Mouse (Mus musculus): ENCODE data around the gene Elac2. TPM values are rescaled to one million over a fixed set of nuclear protein-coding genes. Genes with fewer than 3 reads are reported as not detected.

The Elac2 gene
- 10 to 100 TPM; 25.7 to 28.7 TPM for total RNA-seq (2021)
- long read RNA-seq, transcript Elac2-202 (24 exons, 2,884 nt), result major isoform, 23 of 72 reads
- long read RNA-seq, partial matches to known transcripts, result 4 of 72 reads
- long read RNA-seq, other reads (novel, unspliced or antisense), result 42 of 72 reads

GRCm38 (mm10) chr11:64978720-64979488, at the start of gene Elac2:
Elac2 (plus strand) TSS chr11:64979038.
- DNase-seq (ENCODE audit: low spot score in 2 of 2), result peak; percentile 99

DNA sequence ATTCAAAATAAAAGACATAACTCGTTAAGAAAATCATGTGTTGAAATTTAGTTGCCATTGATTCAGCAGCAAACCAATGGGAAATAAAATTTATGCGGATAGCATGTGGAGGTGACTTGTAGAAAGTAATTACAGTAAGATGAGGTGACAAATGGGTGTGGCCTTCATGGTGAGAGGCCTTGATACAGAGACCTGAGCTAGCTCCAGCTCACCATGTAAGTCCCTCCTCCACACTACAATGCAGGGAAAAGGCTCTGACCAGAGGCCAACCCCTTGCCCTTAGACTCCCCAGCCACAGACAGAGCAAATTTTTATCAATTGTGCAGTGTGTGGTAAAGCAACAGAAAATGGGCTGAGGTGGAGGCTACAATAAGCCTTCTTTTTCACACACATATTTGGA, 49.7 kb upstream of the Elac2 start:
- no peak for DNase-seq (ENCODE audit: low spot score in 2 of 2)

DNA sequence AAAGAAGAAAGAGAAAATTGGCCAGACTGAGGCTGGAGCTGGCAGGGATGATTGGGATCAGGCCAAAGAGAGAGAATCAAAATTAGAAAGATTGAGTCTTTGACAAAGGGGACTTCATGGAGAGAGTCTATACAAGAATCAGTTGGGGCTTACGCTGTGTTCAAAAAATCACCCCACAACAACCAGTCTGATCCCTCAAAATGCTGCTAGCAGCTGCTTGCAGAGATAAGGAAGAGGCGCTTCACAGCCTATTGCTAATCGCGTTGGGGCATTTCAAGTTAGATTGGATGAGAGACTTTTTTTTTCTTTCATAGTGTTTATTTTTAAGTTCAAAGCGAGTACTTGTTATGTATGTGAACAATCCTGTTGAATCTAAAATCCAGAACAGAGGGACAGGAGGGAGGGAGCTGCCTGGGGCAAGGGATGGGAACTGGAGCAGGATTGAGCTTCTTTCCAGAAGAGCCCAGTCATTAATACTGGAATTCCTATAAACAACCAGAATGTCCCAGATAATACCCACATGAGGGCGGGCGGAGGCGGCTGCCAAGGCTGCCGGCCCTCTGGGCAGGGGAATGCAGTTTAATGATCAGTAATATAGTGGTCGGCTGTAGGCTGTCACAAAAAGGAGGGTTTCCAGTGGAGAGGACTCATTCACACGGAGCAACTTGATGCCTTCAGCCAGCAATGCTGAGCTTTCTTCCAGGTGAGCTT, 47.6 kb upstream of the Elac2 start:
- peak in 1 of 2 experiments; percentile 17 for DNase-seq (ENCODE audit: low spot score in 2 of 2)

- DNase-seq (ENCODE audit: low spot score in 2 of 2), result no peak
These were observed 41.6 kb upstream of the Elac2 start for GRCm38 (mm10) chr11:64937226-64937625.

GRCm38 (mm10) chr11:64941193-64941592, 37.6 kb upstream of the Elac2 start:
- DNase-seq (ENCODE audit: low spot score in 2 of 2), result no peak

DNA sequence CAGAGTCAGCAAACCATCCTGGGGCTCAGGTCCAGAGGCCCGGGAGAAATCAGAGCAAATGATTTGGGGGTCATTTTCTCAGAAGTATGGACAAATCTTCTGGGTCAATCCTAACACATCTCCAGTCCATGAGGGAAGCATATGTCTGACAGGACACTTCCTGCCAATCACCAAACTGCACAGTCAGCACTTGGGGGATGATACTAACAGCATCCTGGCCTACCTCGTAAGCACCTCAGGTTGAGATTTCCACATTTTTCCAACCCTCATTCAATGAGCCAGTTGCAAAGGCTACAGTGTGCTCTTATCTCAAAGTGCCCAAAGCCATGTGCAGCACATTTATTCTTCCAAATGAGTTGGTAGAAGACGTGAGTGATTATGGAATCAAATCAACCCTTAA, 29.1 kb upstream of the Elac2 start:
- no peak for DNase-seq (ENCODE audit: low spot score in 2 of 2)

GRCm38 (mm10) chr11:64956962-64957729, 21.7 kb upstream of the Elac2 start:
- no peak for DNase-seq (ENCODE audit: low spot score in 2 of 2)

DNA sequence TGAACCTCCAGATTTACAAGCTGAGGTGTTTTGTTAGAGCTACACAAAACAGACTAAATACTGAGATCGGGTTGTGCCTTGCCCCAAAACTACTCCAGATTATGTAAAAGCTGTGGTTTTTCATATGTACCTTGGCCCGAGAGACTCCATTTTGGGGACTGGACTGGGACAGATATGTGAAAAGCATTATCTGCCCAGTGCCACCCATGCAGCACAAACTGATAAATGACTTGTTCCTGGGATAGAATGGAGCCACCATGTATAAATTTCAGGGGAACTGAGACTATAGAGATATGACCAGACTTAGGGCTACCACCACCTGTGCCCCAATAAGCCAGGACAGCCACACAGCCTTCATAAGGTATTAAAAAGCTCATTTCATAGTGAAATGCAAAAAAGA, 16.2 kb upstream of the Elac2 start:
- no peak for DNase-seq (ENCODE audit: low spot score in 2 of 2)

DNA sequence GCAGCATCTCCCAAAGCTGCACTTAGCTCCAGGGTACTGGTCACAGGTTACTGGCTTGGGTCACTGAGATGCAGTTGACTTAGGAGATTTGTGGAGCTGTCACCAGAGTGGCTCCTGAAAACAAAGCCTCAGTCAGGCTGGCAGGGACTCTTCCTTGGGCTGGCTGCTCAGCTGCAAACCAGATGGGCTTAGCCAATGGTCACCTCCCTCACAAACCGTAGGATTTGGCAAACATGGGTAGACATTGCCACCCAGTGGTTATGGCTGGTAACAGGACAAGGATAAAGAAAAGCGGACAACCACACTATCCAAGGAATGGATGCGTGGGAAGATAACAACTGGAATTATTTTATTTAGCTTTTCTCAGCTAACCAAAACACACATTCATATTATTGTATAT, 10.3 kb upstream of the Elac2 start:
- DNase-seq (ENCODE audit: low spot score in 2 of 2), result peak; percentile 83 to 87

- no peak for DNase-seq (ENCODE audit: low spot score in 2 of 2)
These were observed 9.9 kb upstream of the Elac2 start for GRCm38 (mm10) chr11:64968939-64969342.

DNA sequence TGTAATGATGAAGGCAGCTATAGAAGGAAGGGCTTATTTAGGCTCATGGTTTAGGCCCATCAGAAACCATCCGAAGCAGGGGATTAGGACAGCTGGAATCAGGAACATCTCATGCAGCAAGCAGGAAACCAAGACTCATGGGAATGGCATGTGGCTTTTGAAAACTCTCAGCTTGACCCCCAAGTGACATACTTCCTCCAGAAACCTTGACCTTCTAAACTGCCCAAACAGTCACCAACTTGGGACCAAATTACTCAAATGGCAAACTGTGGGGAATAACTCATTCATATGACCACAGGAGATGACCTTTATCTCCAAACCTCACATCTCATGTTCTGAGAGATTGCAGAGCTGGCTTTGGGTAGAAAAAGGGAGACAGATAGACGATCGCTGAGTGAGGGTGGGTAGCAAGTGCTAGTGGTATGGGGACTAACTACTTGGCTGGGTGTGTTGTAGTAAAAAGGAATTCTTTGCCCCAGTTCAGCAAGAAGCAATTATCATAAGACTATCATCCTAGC, 7.3 kb upstream of the Elac2 start:
- DNase-seq (ENCODE audit: low spot score in 2 of 2), result no peak

DNA sequence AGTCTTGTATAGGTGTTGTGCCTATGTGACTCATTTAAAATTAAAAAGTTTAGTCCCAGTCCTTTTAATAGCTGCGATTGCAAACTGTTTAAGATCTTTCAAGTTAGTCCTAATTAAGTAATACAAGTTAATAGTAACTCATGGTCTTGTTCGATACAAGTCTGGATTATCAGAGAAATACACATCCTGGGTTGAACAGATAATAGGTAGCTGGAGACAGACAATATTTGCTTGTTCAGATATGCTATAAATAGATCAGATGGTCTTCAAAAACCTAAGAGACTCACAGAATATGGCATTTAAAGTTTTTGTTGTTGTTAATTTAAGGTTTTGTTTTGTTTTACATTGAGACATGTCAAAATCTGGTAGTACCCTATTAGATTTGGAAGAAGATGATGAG, 6.4 kb upstream of the Elac2 start:
- no peak for DNase-seq (ENCODE audit: low spot score in 2 of 2)

- DNase-seq (ENCODE audit: low spot score in 2 of 2), result no peak
These were observed 629 bp downstream of the Elac2 start for GRCm38 (mm10) chr11:64979489-64979845.

GRCm38 (mm10) chr11:64988556-64988955, 9.7 kb downstream of the Elac2 start:
- DNase-seq (ENCODE audit: low spot score in 2 of 2), result no peak

GRCm38 (mm10) chr11:64998439-64998838, 19.6 kb downstream of the Elac2 start:
- no peak for DNase-seq (ENCODE audit: low spot score in 2 of 2)

DNA sequence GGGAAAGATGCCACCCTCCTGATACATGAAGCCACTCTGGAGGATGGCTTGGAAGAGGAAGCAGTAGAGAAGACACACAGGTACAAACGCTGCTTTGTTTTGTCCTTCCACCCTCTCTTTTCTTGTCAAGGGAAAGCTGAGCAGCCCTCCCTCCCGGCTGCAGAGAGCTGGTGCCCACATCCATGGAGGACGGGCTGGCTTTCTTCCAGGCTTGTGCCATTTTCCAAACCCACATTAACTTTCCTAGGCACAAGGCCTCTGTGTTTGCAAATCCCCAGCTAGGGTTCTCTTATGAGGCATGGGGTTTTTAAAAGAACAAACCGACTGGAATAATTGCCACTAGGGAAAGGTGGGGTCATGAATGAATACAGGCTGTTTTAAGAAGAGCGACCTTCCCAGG, 20.8 kb downstream of the Elac2 start:
- no peak for DNase-seq (ENCODE audit: low spot score in 2 of 2)

DNA sequence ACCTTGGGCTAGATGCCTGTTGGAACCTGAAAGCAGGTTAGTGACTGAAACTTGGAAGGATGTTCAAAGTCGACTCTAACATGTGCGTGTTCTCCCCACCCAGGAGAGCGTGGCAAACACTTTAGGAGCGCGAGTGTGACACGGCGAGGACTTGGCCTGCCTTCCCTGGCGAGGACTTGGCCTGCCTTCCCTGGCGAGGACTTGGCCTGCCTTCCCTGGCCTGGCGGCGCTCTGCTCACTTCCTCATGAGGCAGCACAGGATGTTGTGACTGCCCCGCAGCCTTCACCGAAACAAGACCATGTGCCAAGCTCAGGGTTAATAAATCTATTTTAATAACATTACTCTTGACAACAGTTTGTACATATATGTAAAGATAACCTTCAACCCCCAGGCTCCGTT, 22.9 kb downstream of the Elac2 start:
- DNase-seq (ENCODE audit: low spot score in 2 of 2), result no peak

GRCm38 (mm10) chr11:65003611-65004010, 24.8 kb downstream of the Elac2 start:
- DNase-seq (ENCODE audit: low spot score in 2 of 2), result no peak

DNA sequence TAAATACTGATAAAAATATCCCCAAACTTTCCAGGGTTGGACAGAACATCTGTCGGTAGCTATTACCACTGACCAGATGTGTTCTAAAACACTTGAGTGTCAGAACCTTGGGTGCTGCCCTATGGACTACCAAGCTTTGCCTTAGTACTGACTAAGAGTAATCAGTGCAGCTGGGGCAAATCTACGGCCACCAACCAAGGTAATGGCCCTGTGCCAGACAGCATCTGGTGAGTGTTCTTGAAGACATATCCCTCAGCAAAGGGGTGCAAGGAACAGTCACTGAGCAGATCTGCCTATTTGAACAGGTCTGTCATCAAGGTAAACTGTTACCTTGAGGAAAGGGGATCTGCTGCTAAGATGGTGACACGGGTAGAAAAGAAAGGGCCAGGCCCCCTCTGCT, 26.0 kb downstream of the Elac2 start:
- no peak for DNase-seq (ENCODE audit: low spot score in 2 of 2)

GRCm38 (mm10) chr11:65006047-65006446, 27.2 kb downstream of the Elac2 start:
- no peak for DNase-seq (ENCODE audit: low spot score in 2 of 2)

GRCm38 (mm10) chr11:65013906-65014305, 35.1 kb downstream of the Elac2 start:
- no peak for DNase-seq (ENCODE audit: low spot score in 2 of 2)

- DNase-seq (ENCODE audit: low spot score in 2 of 2), result no peak
These were observed 37.9 kb downstream of the Elac2 start for GRCm38 (mm10) chr11:65016754-65017153.
